Mouse (Mus musculus) kidney, postnatal 25 days (tissue): ENCODE data around the gene Olfr1154.

Experiments
- DNase-seq, 2 experiments: peaks; one replicate each; pipeline ENCODE4 v3.0.0; 2021; ENCODE audit warnings: mixed read lengths in 2 of 2

Olfr1154 gene

DNA sequence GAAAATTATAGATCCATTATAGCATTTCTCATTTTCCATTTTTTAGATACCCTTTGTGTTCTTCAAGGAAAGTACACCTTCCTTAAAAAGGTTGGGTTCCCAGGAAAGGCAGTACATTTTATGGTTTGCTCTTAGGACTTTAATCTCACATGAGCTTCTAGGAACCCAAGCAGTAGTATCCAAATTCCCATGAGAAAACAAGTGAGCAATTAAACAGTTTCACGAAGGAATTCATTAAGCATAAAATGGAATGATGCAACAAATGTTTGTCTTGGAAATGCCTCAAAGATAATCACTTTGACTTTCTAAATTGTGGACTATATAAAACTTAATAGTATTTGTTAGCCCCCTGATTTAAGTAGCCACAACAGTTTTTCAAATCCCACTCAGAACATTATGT lies at the start of gene Olfr1154:
TSS of gene Olfr1154 (minus strand) at position 101 of the 400 bp plus-strand sequence.
- DNase-seq: no peak

DNA sequence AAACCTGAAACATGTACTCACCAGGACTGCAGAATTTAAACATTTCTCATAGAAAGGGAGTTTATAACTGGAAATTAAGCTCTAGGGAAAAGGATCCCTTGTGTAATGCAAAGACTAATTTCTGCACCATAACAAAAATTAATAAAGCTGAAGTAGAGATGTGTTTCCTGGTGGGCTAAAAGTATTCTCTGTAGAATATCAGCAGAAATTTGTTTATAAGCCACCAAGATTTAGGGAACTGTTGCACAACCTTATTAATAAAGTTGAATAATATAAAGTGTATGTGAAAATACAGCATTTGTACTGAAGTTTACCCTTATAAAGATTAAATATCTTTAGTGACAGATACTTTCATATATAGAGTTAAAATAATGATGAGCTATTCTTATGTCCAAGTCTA lies 48.0 kb upstream of the Olfr1154 start, which contains the start of gene Olfr1156:
TSS of gene Olfr1156 (minus strand) at position 101 of the 400 bp plus-strand sequence.
- DNase-seq: no peak

DNA sequence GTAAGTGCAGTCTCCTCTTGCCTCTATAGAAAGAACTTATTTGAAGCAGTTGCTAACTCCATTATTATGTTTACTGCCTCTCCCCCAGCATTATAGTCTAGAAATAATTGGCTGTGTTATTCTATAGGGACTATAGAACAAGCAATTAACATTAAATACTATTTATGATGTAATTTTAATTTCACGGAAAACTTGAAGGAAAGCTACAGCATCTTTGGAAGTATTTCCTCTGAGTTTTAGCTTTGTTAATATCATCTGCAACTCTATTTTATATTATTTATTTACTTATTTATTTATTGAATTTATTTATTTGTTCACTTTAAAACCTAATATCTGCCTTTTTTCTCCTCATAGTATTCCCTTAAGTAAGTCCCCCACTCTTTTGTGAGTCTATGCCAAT lies 40.1 kb upstream of the Olfr1154 start, which contains the start of gene Olfr1155:
TSS of gene Olfr1155 (minus strand) at position 101 of the 400 bp plus-strand sequence.
- no peak for DNase-seq

DNA sequence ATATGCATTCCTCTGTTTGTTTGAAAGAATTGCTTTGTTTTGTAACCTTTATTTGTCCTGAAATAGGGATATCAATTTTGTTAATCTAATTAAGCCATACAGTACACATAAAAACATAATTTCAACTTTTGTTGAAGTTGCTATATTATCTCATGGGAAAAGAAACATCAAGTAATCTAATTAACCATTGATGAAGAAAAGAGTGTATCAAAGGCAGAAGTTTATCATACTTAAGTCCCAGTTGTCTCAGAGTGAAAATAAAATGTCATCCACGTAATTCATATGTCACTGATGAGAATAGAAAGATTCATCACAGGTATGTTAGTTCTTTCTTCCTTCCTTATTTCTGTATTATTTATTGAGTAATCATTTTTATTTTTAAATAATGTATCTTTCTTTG lies 10.3 kb downstream of the Olfr1154 start, which contains the start of gene Olfr1153:
TSS of gene Olfr1153 (plus strand) at position 301 of the 400 bp plus-strand sequence.
- no peak for DNase-seq

DNA sequence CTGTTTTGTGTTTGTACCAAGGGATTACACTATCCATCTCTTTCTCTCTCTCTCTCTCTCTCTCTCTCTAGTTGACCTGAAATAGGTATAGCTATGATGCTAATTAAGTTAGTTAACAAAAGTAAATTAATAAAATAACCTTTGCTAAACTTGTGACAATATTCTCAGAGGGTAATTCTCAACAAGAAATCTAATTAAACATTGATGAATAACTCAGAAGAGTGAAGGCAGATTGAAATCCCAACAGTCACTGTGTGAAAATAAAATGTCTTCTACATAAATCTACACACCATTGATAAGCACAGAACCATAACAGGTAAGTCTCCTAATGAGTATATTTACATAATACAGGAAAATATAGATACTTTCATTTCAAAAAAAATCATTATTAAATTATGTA lies 38.8 kb downstream of the Olfr1154 start, which contains the start of gene Olfr1152:
TSS of gene Olfr1152 (plus strand) at position 301 of the 400 bp plus-strand sequence.
- DNase-seq: no peak

DNA sequence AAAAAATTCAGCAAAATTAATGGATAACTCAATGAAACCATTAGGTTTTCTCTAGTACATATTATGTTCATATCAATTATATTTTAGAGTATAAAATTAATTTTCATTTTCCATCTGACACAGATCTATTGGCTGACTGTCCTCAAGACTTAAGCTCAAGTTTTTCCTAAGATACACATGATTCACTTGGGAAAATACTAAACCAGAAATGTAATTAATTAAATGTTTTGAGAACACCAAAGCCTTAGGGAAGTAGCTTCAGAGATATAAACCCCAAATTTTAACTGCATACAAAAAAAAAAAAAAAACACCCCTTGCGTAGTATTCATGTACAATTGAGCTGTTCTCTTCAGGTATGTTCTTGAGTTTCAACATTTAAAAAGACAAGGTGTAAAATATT lies 49.4 kb downstream of the Olfr1154 start, which contains the start of gene Olfr1151:
TSS of gene Olfr1151 (plus strand) at position 301 of the 400 bp plus-strand sequence.
- DNase-seq: no peak
